Mouse (Mus musculus): ENCODE data around the gene BC048679. TPM values are rescaled to one million over a fixed set of nuclear protein-coding genes. Genes with fewer than 3 reads are reported as not detected.
A peak's percentile ranks its signal among the peaks of the same experiment; 100 is the strongest.

Gene BC048679
- total and polyA plus RNA-seq, 2 experiments from 2014 or later: not detected

- Histone ChIP-seq H3K9ac (replicated peaks; ENCODE audit: low read length, poor library complexity, severe bottlenecking) (no peak overlapping the region), H3K4me3 (ENCODE audit: low read depth, low read length) (no peak overlapping the region), H3K27ac (ENCODE audit: low read depth, low read length) (no peak overlapping the region), H3K9me3 (ENCODE audit: low read length) (no peaks in the 10 kb centered on the region), H3K27me3 (ENCODE audit: insufficient read depth, low read length) (no peaks in the 10 kb centered on the region), H3K4me2 (ENCODE audit: low read depth, low read length, poor library complexity, severe bottlenecking) (no peak overlapping the region), H3K36me3 (ENCODE audit: insufficient read depth, low read length) (peaks cover 26% of the 10 kb centered on the region), H3K4me1 (ENCODE audit: insufficient read depth, low read length) (no peaks in the 10 kb centered on the region)
- WGBS: 84% methylated on average over 4 of the region's 4 CpGs
- ATAC-seq (ENCODE audit: low FRiP score): no peak
- DNase-seq (ENCODE audit: low spot score): no peak
- no peak for TF ChIP-seq CTCF (IDR thresholded peaks at IDR 0.05)
Observed at GRCm38 (mm10) chr7:81536478-81536877, 38.4 kb upstream of the BC048679 start.

- DNase-seq (ENCODE audit: low spot score) (no peak), ATAC-seq (ENCODE audit: low FRiP score) (no peak)
- H3K27ac ChIP-seq (ENCODE audit: low read depth, low read length): no peak overlapping the region
- H3K4me1 ChIP-seq (ENCODE audit: insufficient read depth, low read length): no peaks in the 10 kb centered on the region
- H3K36me3 ChIP-seq (ENCODE audit: insufficient read depth, low read length): peaks cover 54% of the 10 kb centered on the region
- no peak overlapping the region for H3K9ac ChIP-seq (replicated peaks; ENCODE audit: low read length, poor library complexity, severe bottlenecking)
- TF ChIP-seq CTCF (IDR thresholded peaks at IDR 0.05): no peak
- H3K4me2 ChIP-seq (ENCODE audit: low read depth, low read length, poor library complexity, severe bottlenecking): no peak overlapping the region
- no peaks in the 10 kb centered on the region for H3K27me3 ChIP-seq (ENCODE audit: insufficient read depth, low read length)
- 95% methylated on average over 1 of the region's 1 CpGs for WGBS
- no peaks in the 10 kb centered on the region for H3K9me3 ChIP-seq (ENCODE audit: low read length)
- no peak overlapping the region for H3K4me3 ChIP-seq (ENCODE audit: low read depth, low read length)
Observed at GRCm38 (mm10) chr7:81531462-81531861, 33.4 kb upstream of the BC048679 start.

- Histone ChIP-seq H3K9ac (replicated peaks; ENCODE audit: low read length, poor library complexity, severe bottlenecking) (no peak overlapping the region), H3K4me2 (ENCODE audit: low read depth, low read length, poor library complexity, severe bottlenecking) (no peak overlapping the region), H3K4me3 (ENCODE audit: low read depth, low read length) (no peak overlapping the region), H3K27ac (ENCODE audit: low read depth, low read length) (no peak overlapping the region), H3K27me3 (ENCODE audit: insufficient read depth, low read length) (no peaks in the 10 kb centered on the region), H3K9me3 (ENCODE audit: low read length) (no peaks in the 10 kb centered on the region), H3K4me1 (ENCODE audit: insufficient read depth, low read length) (peaks cover 9% of the 10 kb centered on the region), H3K36me3 (ENCODE audit: insufficient read depth, low read length) (peaks cover 46% of the 10 kb centered on the region)
- 95% methylated on average over 8 of the region's 8 CpGs for WGBS
- no peak for TF ChIP-seq CTCF (IDR thresholded peaks at IDR 0.05)
- ATAC-seq (ENCODE audit: low FRiP score) (no peak), DNase-seq (ENCODE audit: low spot score) (no peak)
Observed at GRCm38 (mm10) chr7:81528918-81529317, 30.8 kb upstream of the BC048679 start.

- H3K4me1 ChIP-seq (ENCODE audit: insufficient read depth, low read length): peaks cover 9% of the 10 kb centered on the region
- WGBS: 8% methylated on average over 13 of the region's 13 CpGs
- DNase-seq (ENCODE audit: low spot score) (no peak), ATAC-seq (ENCODE audit: low FRiP score) (peak; percentile 35; the same call in 1 of the 2 replicates)
- H3K27ac ChIP-seq (ENCODE audit: low read depth, low read length): peak overlapping the region; percentile 97
- H3K27me3 ChIP-seq (ENCODE audit: insufficient read depth, low read length): no peaks in the 10 kb centered on the region
- no peak for TF ChIP-seq CTCF (IDR thresholded peaks at IDR 0.05)
- H3K4me2 ChIP-seq (ENCODE audit: low read depth, low read length, poor library complexity, severe bottlenecking): peak overlapping the region; percentile 68
- H3K4me3 ChIP-seq (ENCODE audit: low read depth, low read length): peak overlapping the region; percentile 54
- peaks cover 6% of the 10 kb centered on the region for H3K36me3 ChIP-seq (ENCODE audit: insufficient read depth, low read length)
- peak overlapping the region; percentile 87 for H3K9ac ChIP-seq (replicated peaks; ENCODE audit: low read length, poor library complexity, severe bottlenecking)
- no peaks in the 10 kb centered on the region for H3K9me3 ChIP-seq (ENCODE audit: low read length)
Observed at GRCm38 (mm10) chr7:81523663-81524017, 25.6 kb upstream of the BC048679 start.

- H3K27me3 ChIP-seq (ENCODE audit: insufficient read depth, low read length): no peaks in the 10 kb centered on the region
- DNase-seq (ENCODE audit: low spot score) (peak; percentile 98), ATAC-seq (ENCODE audit: low FRiP score) (peak; percentile 97)
- H3K4me1 ChIP-seq (ENCODE audit: insufficient read depth, low read length): peaks cover 9% of the 10 kb centered on the region
- peak overlapping the region; percentile 54 for H3K4me3 ChIP-seq (ENCODE audit: low read depth, low read length)
- WGBS: under 1% methylated on average over 31 of the region's 31 CpGs
- H3K4me2 ChIP-seq (ENCODE audit: low read depth, low read length, poor library complexity, severe bottlenecking): peak overlapping the region; percentile 68
- H3K27ac ChIP-seq (ENCODE audit: low read depth, low read length): peak overlapping the region; percentile 97
- TF ChIP-seq CTCF (IDR thresholded peaks at IDR 0.05): peak; percentile 69
- no peaks in the 10 kb centered on the region for H3K9me3 ChIP-seq (ENCODE audit: low read length)
- H3K36me3 ChIP-seq (ENCODE audit: insufficient read depth, low read length): 0 out of 2 replicates have a peak, but pooled peaks cover 3% of the 10 kb centered on the region
- peak overlapping the region; percentile 87 for H3K9ac ChIP-seq (replicated peaks; ENCODE audit: low read length, poor library complexity, severe bottlenecking)
Observed at GRCm38 (mm10) chr7:81523008-81523662, 25.1 kb upstream of the BC048679 start.

- no peak overlapping the region for H3K9ac ChIP-seq (replicated peaks; ENCODE audit: low read length, poor library complexity, severe bottlenecking)
- no peaks in the 10 kb centered on the region for H3K9me3 ChIP-seq (ENCODE audit: low read length)
- 82% methylated on average over 6 of the region's 6 CpGs for WGBS
- H3K4me3 ChIP-seq (ENCODE audit: low read depth, low read length): no peak overlapping the region
- no peak overlapping the region for H3K27ac ChIP-seq (ENCODE audit: low read depth, low read length)
- H3K4me2 ChIP-seq (ENCODE audit: low read depth, low read length, poor library complexity, severe bottlenecking): no peak overlapping the region
- peak; percentile 34; the same call in 1 of the 2 replicates for TF ChIP-seq CTCF (IDR thresholded peaks at IDR 0.05)
- DNase-seq (ENCODE audit: low spot score) (no peak), ATAC-seq (ENCODE audit: low FRiP score) (no peak)
- H3K36me3 ChIP-seq (ENCODE audit: insufficient read depth, low read length): no peaks in the 10 kb centered on the region
- H3K27me3 ChIP-seq (ENCODE audit: insufficient read depth, low read length): no peaks in the 10 kb centered on the region
- no peaks in the 10 kb centered on the region for H3K4me1 ChIP-seq (ENCODE audit: insufficient read depth, low read length)
Observed at GRCm38 (mm10) chr7:81516154-81517030, 18.3 kb upstream of the BC048679 start.
